Mouse (Mus musculus) erythroblast, adult 5-6 weeks (primary cell): ENCODE measurements around the gene Kprp. TPM values are rescaled to one million over a fixed set of nuclear protein-coding genes. Genes with fewer than 3 reads are reported as not detected.
"Not testable (repeated sequence)": the region's sequence is repeated elsewhere in the genome, so short reads cannot be mapped to it uniquely, and the experiment has no call there.

Experiments used
- ATAC-seq: replicated peaks from 2 replicates; pipeline ENCODE4 v1.8.0; 2016; ENCODE audit warnings: moderate number of reproducible peaks, mild to moderate bottlenecking, moderate TSS enrichment, inconsistent platforms; ENCODE audit not compliant: poor library complexity, low FRiP score, severe bottlenecking
- total RNA-seq, 2 experiments: library from RNA; stranded (forward) in 1 of 2; stranded (reverse) in 1 of 2; fragments of 150-400 nt in 1 of 2; fragments of 200-764, 138-1000 nt in 1 of 2; gene quantifications; 2 replicates each; pipeline versions ENCODE4 v1.2.3 to v1.2.4; 2015 to 2017; ENCODE audit warnings: low replicate concordance in 2 of 2

The Kprp gene
- total RNA-seq (2015; ENCODE audit: low replicate concordance): not detected in 2 replicates
- not detected in 2 replicates for total RNA-seq (2017; ENCODE audit: low replicate concordance)

GRCm38 (mm10) chr3:92827108-92827507 is at the start of gene Kprp:
Gene Kprp, minus strand, starts transcription at chr3:92827247.
- ATAC-seq: no peak

DNA sequence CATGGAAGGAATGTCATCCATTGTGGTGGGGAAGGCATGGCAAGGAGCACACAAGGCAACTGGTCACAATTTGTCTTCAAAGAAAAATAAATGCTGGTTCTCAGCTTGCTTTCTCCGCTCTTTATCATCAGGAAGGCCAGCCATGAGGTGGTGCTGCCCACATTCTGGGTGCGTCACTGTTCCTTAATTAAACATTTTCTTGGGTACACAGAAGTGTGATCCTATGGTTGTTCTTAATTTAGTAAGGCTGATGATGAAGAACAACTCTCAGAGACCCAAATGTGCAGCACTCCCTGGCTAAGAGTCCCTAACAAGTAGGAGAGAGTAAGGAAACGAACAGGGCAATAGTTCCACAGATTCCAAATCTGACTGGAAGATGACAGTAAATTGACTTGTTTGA is 47.1 kb upstream of the Kprp start:
- no peak for ATAC-seq

- no peak for ATAC-seq
Observed at GRCm38 (mm10) chr3:92870116-92870515, 43.1 kb upstream of the Kprp start, which contains the start of gene 2310050C09Rik. Gene 2310050C09Rik, minus strand, starts transcription at chr3:92870216.

DNA sequence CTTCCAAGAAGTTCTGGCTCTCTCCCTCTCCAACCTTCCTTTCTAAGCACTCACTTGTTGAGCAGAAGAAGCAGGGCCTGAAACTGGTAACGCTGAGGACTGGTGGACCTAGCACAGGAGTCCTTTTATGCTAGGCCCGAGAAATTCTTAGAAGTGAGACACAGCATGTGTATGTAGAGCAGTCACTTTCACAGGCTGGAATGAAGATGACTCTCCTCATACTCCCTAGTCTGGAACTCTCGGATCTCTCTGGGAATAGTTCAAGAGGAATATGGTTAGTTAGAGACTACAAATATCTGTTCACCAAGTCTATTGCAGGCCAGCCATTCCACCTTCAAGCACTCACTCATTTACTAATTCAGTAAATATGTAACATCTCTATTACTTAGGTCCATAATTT is 24.1 kb upstream of the Kprp start, which contains the start of gene Lce1l:
Gene Lce1l, minus strand, starts transcription at position 101 of the 400 bp plus-strand sequence.
- no peak for ATAC-seq

DNA sequence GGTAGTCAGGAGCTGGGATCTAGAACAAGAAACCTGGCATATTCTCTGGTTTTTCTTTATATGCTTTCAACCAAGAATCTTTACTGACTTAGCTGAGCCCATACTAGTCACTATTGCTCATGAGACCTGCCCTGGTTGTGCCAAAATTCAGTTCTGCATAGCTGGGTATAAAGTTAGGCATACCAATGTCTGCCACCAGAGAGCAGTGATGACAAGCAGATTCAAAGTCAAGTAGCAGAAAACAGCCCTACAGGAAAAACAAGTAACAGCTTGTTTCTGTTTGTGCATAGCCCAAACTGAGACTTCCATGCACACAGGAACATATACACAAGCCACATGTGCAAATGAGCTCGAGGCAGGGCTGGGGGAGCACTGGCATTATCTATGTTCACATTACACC is 1.2 kb downstream of the Kprp start:
- no peak for ATAC-seq

- ATAC-seq: not testable (repeated sequence)
Observed at GRCm38 (mm10) chr3:92816036-92816435, 11.0 kb downstream of the Kprp start.

- no peak for ATAC-seq
Observed at GRCm38 (mm10) chr3:92815581-92815980, 11.5 kb downstream of the Kprp start.

GRCm38 (mm10) chr3:92807791-92808190 is 19.3 kb downstream of the Kprp start, which contains the start of gene Lce1k:
Gene Lce1k, minus strand, starts transcription at chr3:92807891.
- ATAC-seq: no peak

DNA sequence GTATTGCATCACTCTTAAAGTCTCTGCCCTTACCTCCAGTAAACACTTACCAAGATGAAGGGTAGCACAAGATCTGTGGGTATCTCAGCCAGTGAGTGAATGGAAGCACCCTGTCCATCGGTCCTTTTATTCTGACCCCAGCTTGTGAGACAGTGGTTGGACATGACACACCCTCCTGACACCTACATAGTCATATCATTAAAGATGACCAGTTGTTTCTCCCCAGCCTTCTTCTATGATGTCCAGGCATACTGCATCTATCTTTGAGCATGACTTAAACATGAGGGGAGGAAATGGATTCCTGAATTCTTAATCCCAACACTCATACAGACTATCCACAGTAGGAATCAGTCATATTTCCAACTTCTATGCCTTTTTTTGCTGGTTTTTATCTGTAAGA is 36.6 kb downstream of the Kprp start, which contains the start of gene Lce1j:
Gene Lce1j, minus strand, starts transcription at position 101 of the 400 bp plus-strand sequence.
- ATAC-seq: no peak

DNA sequence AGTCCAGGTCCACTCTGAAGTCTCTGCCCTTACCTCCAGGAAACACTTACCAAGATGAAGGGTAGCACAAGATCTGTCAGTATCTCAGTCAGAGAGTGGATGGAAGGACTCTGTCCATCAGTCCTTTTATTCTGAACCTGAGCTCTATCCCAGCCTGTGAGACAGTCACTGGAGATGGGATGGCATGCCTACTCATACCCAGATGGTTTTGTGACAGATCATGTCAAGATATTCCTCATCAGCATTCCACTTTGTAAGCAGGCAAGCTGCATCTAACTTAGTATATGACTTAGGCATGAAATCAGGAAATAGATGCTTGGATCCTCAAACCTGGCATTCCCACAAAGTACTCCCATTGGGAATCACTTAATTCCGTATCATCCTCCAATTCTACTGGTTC is 48.2 kb downstream of the Kprp start, which contains the start of gene Lce1i:
Gene Lce1i, minus strand, starts transcription at position 101 of the 400 bp plus-strand sequence.
- no peak for ATAC-seq

Other genes with a start within 250 kb of the Kprp start
- gene Smcp, start 238.2 kb downstream of the Kprp start, total RNA-seq (2015; ENCODE audit: low replicate concordance): not detected in 2 replicates
- gene Smcp, start 238.2 kb downstream of the Kprp start, total RNA-seq (2017; ENCODE audit: low replicate concordance): not detected in 2 replicates
- not detected in 2 replicates for gene 2210017I01Rik, start 219.8 kb downstream of the Kprp start, total RNA-seq (2015; ENCODE audit: low replicate concordance)
- gene 2210017I01Rik, start 219.8 kb downstream of the Kprp start, total RNA-seq (2017; ENCODE audit: low replicate concordance): not detected in 2 replicates
- gene Lce6a, start 205.6 kb downstream of the Kprp start, total RNA-seq (2015; ENCODE audit: low replicate concordance): not detected in 2 replicates
- not detected in 2 replicates for gene Lce6a, start 205.6 kb downstream of the Kprp start, total RNA-seq (2017; ENCODE audit: low replicate concordance)
- gene Lce1a1, start 178.9 kb downstream of the Kprp start, total RNA-seq (2015; ENCODE audit: low replicate concordance): not detected in 2 replicates
- gene Lce1a1, start 178.9 kb downstream of the Kprp start, total RNA-seq (2017; ENCODE audit: low replicate concordance): not detected in 2 replicates
- gene Lce1b, start 170.3 kb downstream of the Kprp start, total RNA-seq (2015; ENCODE audit: low replicate concordance): not detected in 2 replicates
- gene Lce1b, start 170.3 kb downstream of the Kprp start, total RNA-seq (2017; ENCODE audit: low replicate concordance): not detected in 2 replicates
- gene Lce1a2, start 156.9 kb downstream of the Kprp start, total RNA-seq (2015; ENCODE audit: low replicate concordance): not detected in 2 replicates
- not detected in 2 replicates for gene Lce1a2, start 156.9 kb downstream of the Kprp start, total RNA-seq (2017; ENCODE audit: low replicate concordance)
- gene Lce1c, start 148.0 kb downstream of the Kprp start, total RNA-seq (2015; ENCODE audit: low replicate concordance): not detected in 2 replicates
- gene Lce1c, start 148.0 kb downstream of the Kprp start, total RNA-seq (2017; ENCODE audit: low replicate concordance): not detected in 2 replicates
- gene Lce1d, start 140.0 kb downstream of the Kprp start, total RNA-seq (2015; ENCODE audit: low replicate concordance): not detected in 2 replicates
- gene Lce1d, start 140.0 kb downstream of the Kprp start, total RNA-seq (2017; ENCODE audit: low replicate concordance): not detected in 2 replicates
- gene Lce1e, start 118.2 kb downstream of the Kprp start, total RNA-seq (2015; ENCODE audit: low replicate concordance): not detected in 2 replicates
- not detected in 2 replicates for gene Lce1e, start 118.2 kb downstream of the Kprp start, total RNA-seq (2017; ENCODE audit: low replicate concordance)
- gene Lce1f, start 106.9 kb downstream of the Kprp start, total RNA-seq (2015; ENCODE audit: low replicate concordance): not detected in 2 replicates
- not detected in 2 replicates for gene Lce1f, start 106.9 kb downstream of the Kprp start, total RNA-seq (2017; ENCODE audit: low replicate concordance)
- gene Gm38119, start 88.2 kb downstream of the Kprp start, total RNA-seq (2015; ENCODE audit: low replicate concordance): not detected in 2 replicates
- not detected in 2 replicates for gene Gm38119, start 88.2 kb downstream of the Kprp start, total RNA-seq (2017; ENCODE audit: low replicate concordance)
- not detected in 2 replicates for gene Lce1g, start 74.9 kb downstream of the Kprp start, total RNA-seq (2015; ENCODE audit: low replicate concordance)
- gene Lce1g, start 74.9 kb downstream of the Kprp start, total RNA-seq (2017; ENCODE audit: low replicate concordance): not detected in 2 replicates
- gene Lce1h, start 62.2 kb downstream of the Kprp start, total RNA-seq (2015; ENCODE audit: low replicate concordance): not detected in 2 replicates
- gene Lce1h, start 62.2 kb downstream of the Kprp start, total RNA-seq (2017; ENCODE audit: low replicate concordance): not detected in 2 replicates
- not detected in 2 replicates for gene Lce1i, start 48.3 kb downstream of the Kprp start, total RNA-seq (2015; ENCODE audit: low replicate concordance)
- not detected in 2 replicates for gene Lce1i, start 48.3 kb downstream of the Kprp start, total RNA-seq (2017; ENCODE audit: low replicate concordance)
- not detected in 2 replicates for gene Lce1j, start 36.7 kb downstream of the Kprp start, total RNA-seq (2015; ENCODE audit: low replicate concordance)
- gene Lce1j, start 36.7 kb downstream of the Kprp start, total RNA-seq (2017; ENCODE audit: low replicate concordance): not detected in 2 replicates
- not detected in 2 replicates for gene Lce1k, start 19.4 kb downstream of the Kprp start, total RNA-seq (2015; ENCODE audit: low replicate concordance)
- gene Lce1k, start 19.4 kb downstream of the Kprp start, total RNA-seq (2017; ENCODE audit: low replicate concordance): not detected in 2 replicates
- not detected in 2 replicates for gene Lce1l, start 24.0 kb upstream of the Kprp start, total RNA-seq (2015; ENCODE audit: low replicate concordance)
- gene Lce1l, start 24.0 kb upstream of the Kprp start, total RNA-seq (2017; ENCODE audit: low replicate concordance): not detected in 2 replicates
- not detected in 2 replicates for gene 2310050C09Rik, start 43.0 kb upstream of the Kprp start, total RNA-seq (2015; ENCODE audit: low replicate concordance)
- gene 2310050C09Rik, start 43.0 kb upstream of the Kprp start, total RNA-seq (2017; ENCODE audit: low replicate concordance): not detected in 2 replicates
- gene Lce3a, start 99.0 kb upstream of the Kprp start, total RNA-seq (2015; ENCODE audit: low replicate concordance): not detected in 2 replicates
- gene Lce3a, start 99.0 kb upstream of the Kprp start, total RNA-seq (2017; ENCODE audit: low replicate concordance): not detected in 2 replicates
- gene Lce3b, start 105.7 kb upstream of the Kprp start, total RNA-seq (2015; ENCODE audit: low replicate concordance): not detected in 2 replicates
- not detected in 2 replicates for gene Lce3b, start 105.7 kb upstream of the Kprp start, total RNA-seq (2017; ENCODE audit: low replicate concordance)
- gene Lce3c, start 117.2 kb upstream of the Kprp start, total RNA-seq (2015; ENCODE audit: low replicate concordance): not detected in 2 replicates
- not detected in 2 replicates for gene Lce3c, start 117.2 kb upstream of the Kprp start, total RNA-seq (2017; ENCODE audit: low replicate concordance)
- gene Lce3d, start 130.1 kb upstream of the Kprp start, total RNA-seq (2015; ENCODE audit: low replicate concordance): not detected in 2 replicates
- not detected in 2 replicates for gene Lce3d, start 130.1 kb upstream of the Kprp start, total RNA-seq (2017; ENCODE audit: low replicate concordance)
- not detected in 2 replicates for gene Lce3e, start 139.8 kb upstream of the Kprp start, total RNA-seq (2015; ENCODE audit: low replicate concordance)
- gene Lce3e, start 139.8 kb upstream of the Kprp start, total RNA-seq (2017; ENCODE audit: low replicate concordance): not detected in 2 replicates
- gene Lce3f, start 165.0 kb upstream of the Kprp start, total RNA-seq (2015; ENCODE audit: low replicate concordance): not detected in 2 replicates
- gene Lce3f, start 165.0 kb upstream of the Kprp start, total RNA-seq (2017; ENCODE audit: low replicate concordance): not detected in 2 replicates
- not detected in 2 replicates for gene Crct1, start 188.4 kb upstream of the Kprp start, total RNA-seq (2015; ENCODE audit: low replicate concordance)
- not detected in 2 replicates for gene Crct1, start 188.4 kb upstream of the Kprp start, total RNA-seq (2017; ENCODE audit: low replicate concordance)
- not detected in 2 replicates for gene Lce1m, start 191.8 kb upstream of the Kprp start, total RNA-seq (2015; ENCODE audit: low replicate concordance)
- gene Lce1m, start 191.8 kb upstream of the Kprp start, total RNA-seq (2017; ENCODE audit: low replicate concordance): not detected in 2 replicates
- not detected in 2 replicates for gene Gm4858, start 241.6 kb upstream of the Kprp start, total RNA-seq (2015; ENCODE audit: low replicate concordance)
- gene Gm4858, start 241.6 kb upstream of the Kprp start, total RNA-seq (2017; ENCODE audit: low replicate concordance): not detected in 2 replicates